Mouse (Mus musculus) adipocyte (in vitro differentiated cells): Measurements from ENCODE around the gene Cttnbp2nl.

Experiments
- DNase-seq: peaks from one replicate; pipeline ENCODE4 v3.0.0-alpha.2; 2016; ENCODE audit warnings: low spot score

Gene Cttnbp2nl

GRCm38 (mm10) chr3:104965070-104965855, 87.7 kb downstream of the Cttnbp2nl start:
- DNase-seq: no peak

- no peak for DNase-seq
These were observed 89.3 kb downstream of the Cttnbp2nl start for GRCm38 (mm10) chr3:104963331-104964276.

- no peak for DNase-seq
These were observed 90.1 kb downstream of the Cttnbp2nl start for GRCm38 (mm10) chr3:104962866-104963265.

GRCm38 (mm10) chr3:104962141-104962611, 90.8 kb downstream of the Cttnbp2nl start:
- DNase-seq: no peak

GRCm38 (mm10) chr3:104961066-104962059, 91.6 kb downstream of the Cttnbp2nl start, which contains the start of gene Wnt2b:
TSS of gene Wnt2b (minus strand) at chr3:104961921.
- DNase-seq: no peak

GRCm38 (mm10) chr3:104960026-104961000, 92.6 kb downstream of the Cttnbp2nl start:
- DNase-seq: no peak

GRCm38 (mm10) chr3:104956131-104956581, 96.8 kb downstream of the Cttnbp2nl start:
- peak; percentile 30 for DNase-seq

- no peak for DNase-seq
These were observed 98.4 kb downstream of the Cttnbp2nl start for GRCm38 (mm10) chr3:104954551-104954950.

GRCm38 (mm10) chr3:104954137-104954536, 98.8 kb downstream of the Cttnbp2nl start:
- DNase-seq: no peak

- no peak for DNase-seq
These were observed 99.9 kb downstream of the Cttnbp2nl start for GRCm38 (mm10) chr3:104952891-104953670.
